Mouse (Mus musculus) E14TG2a.4 (cell line): ENCODE data around the gene Anapc15.

ENCODE experiments used
- H3K27me3 ChIP-seq: 2 replicates; pipeline ENCODE4 v1.6.1; 2014; ENCODE audit warnings: low read length, control low read depth; ENCODE audit not compliant: insufficient read depth
- H3K36me3 ChIP-seq: 2 replicates; pipeline ENCODE4 v1.6.1; 2014; ENCODE audit warnings: low read length, control low read depth; ENCODE audit not compliant: insufficient read depth
- H3K4me1 ChIP-seq: replicated peaks from 2 replicates; pipeline ENCODE4 v1.6.1; 2014; ENCODE audit warnings: low read depth, low read length, control low read depth
- H3K4me3 ChIP-seq: replicated peaks from 2 replicates; pipeline ENCODE4 v1.5.1; 2014; ENCODE audit warnings: mild to moderate bottlenecking, low read length
- H3K9me3 ChIP-seq: 2 replicates; pipeline ENCODE4 v1.6.1; 2014; ENCODE audit warnings: low read length, control low read depth
- CTCF ChIP-seq: conservative IDR thresholded peaks from 2 replicates; pipeline ENCODE4 v1.5.1; 2014; ENCODE audit warnings: low read length
- NANOG ChIP-seq: IDR thresholded peaks from 2 replicates; pipeline ENCODE4 v1.6.1; 2014; ENCODE audit warnings: borderline replicate concordance, low read length, mixed read lengths
- POU5F1 ChIP-seq: IDR thresholded peaks from 2 replicates; pipeline ENCODE4 v1.6.1; 2014; ENCODE audit warnings: low read length, borderline replicate concordance

Anapc15 gene

GRCm38 (mm10) chr7:101900331-101901097 lies 37.0 kb downstream of the Anapc15 start:
- TF ChIP-seq NANOG (no peak), POU5F1 (no peak), CTCF (no peak)
- Histone ChIP-seq H3K4me1 (peaks cover 59% of the 10 kb centered on the region), H3K9me3 (0 out of 2 replicates have a peak, but pooled peaks cover 5% of the 10 kb centered on the region), H3K27me3 (no peaks in the 10 kb centered on the region), H3K36me3 (peaks cover 54% of the 10 kb centered on the region), H3K4me3 (peak overlapping the region; percentile 37)

GRCm38 (mm10) chr7:101901969-101902368 lies 38.5 kb downstream of the Anapc15 start:
- Histone ChIP-seq H3K27me3 (no peaks in the 10 kb centered on the region), H3K4me1 (peaks cover 63% of the 10 kb centered on the region), H3K36me3 (peaks cover 58% of the 10 kb centered on the region), H3K9me3 (0 out of 2 replicates have a peak, but pooled peaks cover 5% of the 10 kb centered on the region), H3K4me3 (no peak overlapping the region)
- TF ChIP-seq CTCF: no peak
- TF ChIP-seq POU5F1: no peak
- TF ChIP-seq NANOG: no peak

GRCm38 (mm10) chr7:101902846-101903245 lies 39.3 kb downstream of the Anapc15 start:
- peaks cover 60% of the 10 kb centered on the region for H3K36me3 ChIP-seq
- no peak overlapping the region for H3K4me3 ChIP-seq
- peaks cover 63% of the 10 kb centered on the region for H3K4me1 ChIP-seq
- 0 out of 2 replicates have a peak, but pooled peaks cover 5% of the 10 kb centered on the region for H3K9me3 ChIP-seq
- TF ChIP-seq CTCF: peak; percentile 44
- no peak for TF ChIP-seq NANOG
- no peaks in the 10 kb centered on the region for H3K27me3 ChIP-seq

GRCm38 (mm10) chr7:101905561-101906286 lies 42.2 kb downstream of the Anapc15 start, which contains the start of gene Lamtor1:
Lamtor1 (plus strand) TSS chr7:101905904.
- Histone ChIP-seq H3K36me3 (peaks cover 59% of the 10 kb centered on the region), H3K27me3 (no peaks in the 10 kb centered on the region), H3K9me3 (0 out of 2 replicates have a peak, but pooled peaks cover 5% of the 10 kb centered on the region), H3K4me3 (peak within 1 kb of the TSS; percentile 92), H3K4me1 (peaks cover 61% of the 10 kb centered on the region)
- TF ChIP-seq CTCF (no peak), POU5F1 (no peak), NANOG (no peak)

- H3K9me3 ChIP-seq: 0 out of 2 replicates have a peak, but pooled peaks cover 5% of the 10 kb centered on the region
- H3K36me3 ChIP-seq: peaks cover 59% of the 10 kb centered on the region
- peak within 1 kb of the TSS; percentile 92 for H3K4me3 ChIP-seq
- TF ChIP-seq NANOG (no peak), CTCF (no peak), POU5F1 (no peak)
- no peaks in the 10 kb centered on the region for H3K27me3 ChIP-seq
- H3K4me1 ChIP-seq: peaks cover 55% of the 10 kb centered on the region
Measured at GRCm38 (mm10) chr7:101906287-101906681, 42.8 kb downstream of the Anapc15 start, which contains the start of gene Tomt. Tomt (minus strand) TSS chr7:101906359.

GRCm38 (mm10) chr7:101906696-101907095 lies 43.2 kb downstream of the Anapc15 start:
- TF ChIP-seq CTCF (no peak), POU5F1 (no peak), NANOG (no peak)
- Histone ChIP-seq H3K36me3 (peaks cover 59% of the 10 kb centered on the region), H3K4me1 (peaks cover 51% of the 10 kb centered on the region), H3K9me3 (0 out of 2 replicates have a peak, but pooled peaks cover 5% of the 10 kb centered on the region), H3K27me3 (no peaks in the 10 kb centered on the region), H3K4me3 (peak overlapping the region; percentile 92)

- TF ChIP-seq CTCF (no peak), POU5F1 (no peak), NANOG (no peak)
- H3K27me3 ChIP-seq: no peaks in the 10 kb centered on the region
- H3K36me3 ChIP-seq: peaks cover 64% of the 10 kb centered on the region
- no peaks in the 10 kb centered on the region for H3K9me3 ChIP-seq
- peaks cover 50% of the 10 kb centered on the region for H3K4me1 ChIP-seq
- H3K4me3 ChIP-seq: peak overlapping the region; percentile 92; the same call in 1 of the 2 replicates
Measured at GRCm38 (mm10) chr7:101908367-101908766, 44.9 kb downstream of the Anapc15 start.

- peaks cover 44% of the 10 kb centered on the region for H3K4me1 ChIP-seq
- TF ChIP-seq POU5F1: no peak
- no peak for TF ChIP-seq CTCF
- no peak for TF ChIP-seq NANOG
- H3K36me3 ChIP-seq: peaks cover 81% of the 10 kb centered on the region
- H3K4me3 ChIP-seq: no peak overlapping the region
- H3K27me3 ChIP-seq: no peaks in the 10 kb centered on the region
- H3K9me3 ChIP-seq: no peaks in the 10 kb centered on the region
Measured at GRCm38 (mm10) chr7:101910138-101910537, 46.6 kb downstream of the Anapc15 start.
